ENCODE assay signal across 22 mouse cellular contexts in genomic region chr6:134838111-134838510, GRCm38 (mm10). TPM values are rescaled to one million over a fixed set of nuclear protein-coding genes. Genes with fewer than 3 reads are reported as not detected.
DNase-seq lines count a peak whose midpoint lies in the region; ATAC-seq lines count a peak whose summit lies in the region.
"Had no signal": no experiment of that assay in that cellular context is flagged by ENCODE, and none has a peak within 500 bp of the region (broad histone marks: within the 10 kb centered on the region; RNA-seq: fewer than 3 reads in every experiment).

No protein-coding gene starts in this region.

- no peak overlapping the region for H3K27ac ChIP-seq in forebrain, embryonic 13.5 days
- H3K27ac ChIP-seq: embryonic facial prominence, embryonic 13.5 days; embryonic facial prominence, embryonic 15.5 days; forebrain, embryonic 10.5 days; forebrain, embryonic 12.5 days had no signal

- no peak overlapping the region for H3K4me3 ChIP-seq in forebrain, embryonic 13.5 days
- H3K4me3 ChIP-seq: embryonic facial prominence, embryonic 13.5 days; embryonic facial prominence, embryonic 15.5 days; erythroblast, embryonic 14.5 days; forebrain, embryonic 10.5 days; forebrain, embryonic 12.5 days had no signal

- no peaks in the 10 kb centered on the region for H3K4me1 ChIP-seq in forebrain, embryonic 13.5 days
- H3K4me1 ChIP-seq: embryonic facial prominence, embryonic 13.5 days; embryonic facial prominence, embryonic 15.5 days; forebrain, embryonic 10.5 days; forebrain, embryonic 12.5 days had no signal

- peak; percentile 54 for ATAC-seq in CD4-positive, CD25-positive, alpha-beta regulatory T cell, adult 4 months
- ATAC-seq in activated CD4-positive, CD25-positive, alpha-beta regulatory T cell, adult 4 months, result peak; percentile 67
- ATAC-seq in inflammation-experienced regulatory T-cells, adult 6 months, result peak; percentile 74
- no peak for ATAC-seq in forebrain, embryonic 13.5 days
- ATAC-seq: forebrain, embryonic 16.5 days; Patski had no signal

- H3K27me3 ChIP-seq in forebrain, embryonic 13.5 days, result no peaks in the 10 kb centered on the region
- H3K27me3 ChIP-seq: embryonic facial prominence, embryonic 13.5 days; embryonic facial prominence, embryonic 15.5 days; forebrain, embryonic 12.5 days; Patski had no signal

- no peak overlapping the region for H3K4me2 ChIP-seq in forebrain, embryonic 13.5 days
- H3K4me2 ChIP-seq: embryonic facial prominence, embryonic 13.5 days; embryonic facial prominence, embryonic 15.5 days; forebrain, embryonic 12.5 days had no signal

- H3K36me3 ChIP-seq in forebrain, embryonic 13.5 days (ENCODE audit: poor library complexity, severe bottlenecking), result no peaks in the 10 kb centered on the region
- H3K36me3 ChIP-seq: embryonic facial prominence, embryonic 13.5 days; embryonic facial prominence, embryonic 15.5 days; forebrain, embryonic 10.5 days; forebrain, embryonic 12.5 days had no signal

- DNase-seq in urinary bladder, postnatal 36 days (ENCODE audit: low spot score in 2 of 2), result no peak
- DNase-seq in urinary bladder, postnatal 25 days (ENCODE audit: low spot score), result no peak
- DNase-seq: adrenal gland, postnatal 10 days; adrenal gland, postnatal 25 days; cerebellum, adult 11 months; cerebellum, adult 18-20 months; cerebellum, adult 8-10 months; cerebellum, adult 9-11 months; cerebellum, postnatal 14 days; cerebellum, postnatal 36 days; embryo, embryonic 11 days had no signal

- no peaks in the 10 kb centered on the region for H3K9me3 ChIP-seq in forebrain, embryonic 13.5 days (replicated peaks)
- H3K9me3 ChIP-seq: embryonic facial prominence, embryonic 13.5 days; embryonic facial prominence, embryonic 15.5 days; forebrain, embryonic 10.5 days; forebrain, embryonic 12.5 days had no signal

- no peak overlapping the region for H3K9ac ChIP-seq in forebrain, embryonic 13.5 days
- H3K9ac ChIP-seq: embryonic facial prominence, embryonic 13.5 days; embryonic facial prominence, embryonic 15.5 days; forebrain, embryonic 12.5 days had no signal

- 90% methylated on average over 4 of the region's 4 CpGs for WGBS in forebrain, embryonic 13.5 days

RNA-seq across cellular contexts. Expression of gene Crebl2, which starts 8.2 kb away (rescaled TPM):
- polyA plus RNA-seq in CD4-positive, CD25-positive, alpha-beta regulatory T cell, adult 4 months (2017; shearing (Covaris generic)), result 10 to 100 TPM; 28.9 to 33.5 TPM
- 10 to 100 TPM; 26.3 to 31.1 TPM for polyA plus RNA-seq in activated CD4-positive, CD25-positive, alpha-beta regulatory T cell, adult 4 months (2017; shearing (Covaris generic))
- polyA plus RNA-seq in inflammation-experienced regulatory T-cells, adult 6 months (2017; shearing (Covaris generic)), result 10 to 100 TPM; 20.4 to 46.1 (median 45.3) TPM
- 2.5 and 2.6 TPM in 2 replicates for polyA plus RNA-seq in forebrain, embryonic 13.5 days (2015; fragmentation: Nextera tagmentation; extraction: Ambion mirVana)

RNA-seq across cellular contexts. Expression of gene Dusp16, which starts 45.7 kb away (rescaled TPM):
- polyA plus RNA-seq in CD4-positive, CD25-positive, alpha-beta regulatory T cell, adult 4 months (2017; shearing (Covaris generic)), result 1 to 10 TPM; 2.8 to 3.9 TPM
- 1 to 10 TPM; 1.9 to 2.2 TPM for polyA plus RNA-seq in activated CD4-positive, CD25-positive, alpha-beta regulatory T cell, adult 4 months (2017; shearing (Covaris generic))
- polyA plus RNA-seq in inflammation-experienced regulatory T-cells, adult 6 months (2017; shearing (Covaris generic)), result 1 to 10 TPM; 2.8 to 6.3 (median 5.1) TPM
- 13.8 and 15.4 TPM in 2 replicates for polyA plus RNA-seq in forebrain, embryonic 13.5 days (2015; fragmentation: Nextera tagmentation; extraction: Ambion mirVana)
